Mouse (Mus musculus): ENCODE results near the gene Rph3al. TPM values are rescaled to one million over a fixed set of nuclear protein-coding genes. Genes with fewer than 3 reads are reported as not detected.

The Rph3al gene
- total RNA-seq, 2 experiments from 2014 or later, result 4.8 to 6.3 TPM

DNA sequence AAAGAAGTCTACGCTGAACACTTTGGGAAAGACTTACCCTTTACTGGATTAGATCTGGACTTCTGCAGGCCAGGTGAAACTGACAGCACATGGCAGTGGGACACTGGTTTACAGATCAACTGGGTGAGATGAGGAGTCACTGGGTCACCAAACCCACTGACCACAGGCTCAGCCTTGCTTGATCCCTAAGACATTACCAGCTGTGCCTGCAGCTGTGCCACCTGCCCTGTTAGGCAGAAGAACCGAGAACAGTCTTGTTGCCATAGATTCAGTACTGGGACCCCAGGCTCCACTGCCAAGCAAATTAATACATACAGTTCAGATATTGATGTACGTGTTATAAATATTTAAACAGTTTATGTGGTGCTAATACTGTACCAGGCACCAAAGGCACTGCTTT lies 50.9 kb downstream of the Rph3al start:
- H3K27ac ChIP-seq, result no peak overlapping the region
- H3K4me3 ChIP-seq, result no peak overlapping the region
- no peak for TF ChIP-seq CTCF (conservative IDR thresholded peaks at IDR 0.05)
- DNase-seq (ENCODE audit: low spot score in 2 of 2), result no peak

DNA sequence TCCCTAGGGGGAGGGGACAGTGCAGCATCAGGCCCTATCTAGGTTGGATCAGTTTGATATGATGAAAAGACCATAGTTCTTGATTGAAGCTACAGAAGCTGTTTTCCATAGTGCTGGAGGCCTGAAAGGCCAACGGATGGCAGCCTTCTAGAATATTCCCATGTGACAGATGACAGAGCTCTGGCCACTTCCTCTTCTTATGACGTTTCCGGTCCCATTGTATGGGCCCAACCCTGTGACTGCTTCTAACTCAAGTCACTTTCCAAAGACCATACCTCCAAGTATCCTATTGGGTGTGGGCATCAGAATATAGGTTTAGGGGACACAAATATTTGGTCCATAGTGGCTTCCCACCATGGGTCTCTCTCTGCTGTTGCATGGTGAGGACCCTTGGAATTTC lies 57.0 kb downstream of the Rph3al start:
- no peak for DNase-seq (ENCODE audit: low spot score in 2 of 2)
- Histone ChIP-seq H3K27ac (no peak overlapping the region), H3K4me3 (no peak overlapping the region)
- TF ChIP-seq CTCF (conservative IDR thresholded peaks at IDR 0.05), result no peak

DNA sequence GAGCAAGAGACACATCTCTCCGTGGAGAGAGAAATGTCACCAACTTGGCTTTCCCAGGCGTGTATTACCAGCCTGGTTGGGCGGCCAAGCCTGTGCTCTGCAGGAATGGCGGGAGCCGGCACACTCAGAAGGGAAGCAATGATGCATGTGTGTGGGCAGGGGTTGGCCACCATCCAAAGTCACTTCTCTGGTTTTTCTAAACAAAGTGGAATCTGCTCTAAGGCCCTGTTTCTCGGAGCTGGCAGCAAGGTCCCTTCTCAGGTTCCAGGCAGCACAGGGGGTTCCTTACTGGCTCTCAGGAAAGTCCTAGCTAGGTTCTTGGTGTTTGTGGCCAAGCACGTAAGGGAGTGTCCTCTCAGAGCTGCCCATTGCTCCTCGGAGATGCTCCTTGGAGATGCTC lies 58.2 kb downstream of the Rph3al start:
- peak; percentile 67 to 68 for DNase-seq (ENCODE audit: low spot score in 2 of 2)
- no peak for TF ChIP-seq CTCF (conservative IDR thresholded peaks at IDR 0.05)
- 0 out of 2 replicates have a peak overlapping the region, but pooled peaks have one; percentile 9 for H3K27ac ChIP-seq
- H3K4me3 ChIP-seq, result no peak overlapping the region

DNA sequence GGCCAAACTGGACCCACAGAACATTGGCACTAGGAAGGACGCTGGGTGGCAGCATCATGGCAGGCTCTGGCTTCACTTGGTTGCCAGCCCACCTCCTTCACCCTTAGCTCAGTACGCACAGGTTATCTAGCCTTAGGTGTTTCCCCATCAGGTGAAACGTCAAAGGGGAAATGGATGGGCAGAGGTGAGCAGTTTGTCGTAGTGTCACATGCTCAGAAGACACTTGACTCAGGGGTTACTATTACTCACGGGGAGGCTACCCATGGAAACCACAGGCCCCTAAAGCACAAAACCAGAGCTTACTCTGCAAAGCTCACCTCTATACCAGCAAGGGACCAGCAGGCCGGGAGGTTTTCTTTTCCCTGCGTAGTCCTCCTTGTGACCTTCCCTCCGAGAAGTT lies 59.8 kb downstream of the Rph3al start:
- TF ChIP-seq CTCF (conservative IDR thresholded peaks at IDR 0.05), result no peak
- Histone ChIP-seq H3K4me3 (no peak overlapping the region), H3K27ac (no peak overlapping the region)
- no peak for DNase-seq (ENCODE audit: low spot score in 2 of 2)

DNA sequence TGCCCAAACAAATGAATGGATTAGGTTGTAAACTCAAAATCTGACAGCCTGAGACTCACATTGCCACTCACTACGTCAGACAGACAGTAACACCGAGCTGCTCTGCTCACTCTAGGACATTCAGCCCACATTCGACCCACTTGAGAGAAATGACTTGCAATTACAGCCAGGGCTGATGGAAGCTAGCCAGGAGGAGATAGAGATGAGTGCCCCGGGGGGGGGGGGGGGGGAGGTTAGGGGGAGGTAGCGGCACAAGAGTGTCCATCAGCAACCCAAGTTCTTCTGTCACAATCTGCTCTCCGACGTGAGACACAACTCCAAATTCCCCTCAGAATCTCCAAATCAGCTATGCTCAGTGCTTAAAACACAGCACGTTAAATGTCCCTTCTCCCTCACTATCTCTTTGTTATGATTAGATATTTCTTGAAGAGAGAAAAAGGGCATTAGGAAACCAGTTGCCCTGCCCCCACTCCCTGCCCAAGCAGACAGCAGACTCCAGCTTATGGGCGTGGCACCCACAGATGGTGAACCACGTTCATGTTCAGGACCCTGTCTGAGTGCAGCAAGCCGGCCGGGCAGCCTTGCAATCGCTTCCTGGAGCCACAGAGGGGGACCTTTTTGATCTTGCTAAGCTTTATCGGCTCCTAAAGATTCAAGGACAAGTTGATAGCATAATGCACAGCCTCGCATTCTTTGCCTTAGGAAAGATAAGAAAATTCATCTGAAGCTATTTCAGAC lies 62.0 kb downstream of the Rph3al start:
- no peak overlapping the region for H3K4me3 ChIP-seq
- no peak overlapping the region for H3K27ac ChIP-seq
- no peak for DNase-seq (ENCODE audit: low spot score in 2 of 2)
- TF ChIP-seq CTCF (conservative IDR thresholded peaks at IDR 0.05), result no peak

DNA sequence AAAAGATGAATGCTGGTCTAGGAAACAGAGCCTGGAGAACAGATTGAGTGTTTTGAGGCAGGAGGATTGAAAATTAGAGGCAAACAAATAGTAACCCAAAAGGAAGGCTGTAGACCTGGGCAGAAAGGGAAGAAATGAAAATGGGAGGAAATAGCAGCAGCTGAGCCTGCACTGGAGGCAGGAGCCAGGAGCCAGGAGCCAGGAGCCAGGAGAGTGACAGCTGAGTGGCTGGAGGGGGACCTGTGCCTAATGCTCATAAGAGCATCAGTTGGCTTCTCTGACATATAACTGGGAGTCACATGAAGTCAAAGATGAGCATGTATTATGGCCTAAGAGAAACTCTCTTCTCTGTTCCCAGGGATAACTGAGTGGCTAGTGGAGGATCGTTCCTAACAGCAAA lies 66.5 kb downstream of the Rph3al start:
- TF ChIP-seq CTCF (conservative IDR thresholded peaks at IDR 0.05), result no peak
- DNase-seq (ENCODE audit: low spot score in 2 of 2), result no peak
- Histone ChIP-seq H3K27ac (peak overlapping the region; percentile 80; the same call in 1 of the 2 replicates), H3K4me3 (no peak overlapping the region)

DNA sequence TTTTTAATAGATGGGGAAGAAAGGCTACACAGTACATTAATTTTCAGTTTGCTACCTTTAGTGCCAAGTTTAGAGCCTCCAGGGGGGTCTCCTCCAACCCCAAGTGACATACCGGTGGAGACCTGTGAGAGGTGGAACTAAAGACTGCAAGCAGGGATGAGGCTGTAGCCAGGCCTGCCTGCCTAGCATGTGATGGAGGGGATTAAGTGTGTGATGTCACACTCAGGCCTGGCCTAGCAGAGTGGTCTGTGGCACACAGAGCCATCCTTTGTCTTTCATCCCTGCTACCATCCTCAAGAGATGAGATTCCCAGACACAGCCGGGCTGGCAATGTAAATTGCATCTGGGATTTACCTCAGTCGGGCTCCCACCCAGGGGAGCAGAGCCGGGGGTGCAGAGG lies 67.3 kb downstream of the Rph3al start:
- TF ChIP-seq CTCF (conservative IDR thresholded peaks at IDR 0.05), result no peak
- peak overlapping the region; percentile 80 for H3K27ac ChIP-seq
- DNase-seq (ENCODE audit: low spot score in 2 of 2), result no peak
- H3K4me3 ChIP-seq, result no peak overlapping the region

DNA sequence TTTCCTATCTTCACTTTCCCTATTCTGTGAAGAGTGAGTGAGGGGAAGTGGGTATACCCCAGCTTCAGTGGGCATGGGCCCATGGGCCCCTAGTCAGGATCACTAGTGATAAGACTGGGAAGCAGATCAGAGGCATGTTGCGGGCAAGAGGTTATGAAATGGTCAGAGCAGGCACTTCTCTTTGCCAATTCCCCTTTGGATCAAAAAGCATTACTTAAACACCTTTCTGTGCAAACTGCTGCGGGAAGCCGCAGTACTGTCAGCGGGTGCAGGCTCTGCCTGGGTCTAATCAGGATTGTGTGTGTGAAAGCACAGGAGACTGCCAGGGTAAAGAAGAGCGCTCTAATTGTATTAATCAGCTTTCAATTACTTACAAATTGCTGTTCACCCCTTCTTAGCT lies 67.8 kb downstream of the Rph3al start:
- Histone ChIP-seq H3K27ac (peak overlapping the region; percentile 80), H3K4me3 (no peak overlapping the region)
- DNase-seq (ENCODE audit: low spot score in 2 of 2), result no peak
- no peak for TF ChIP-seq CTCF (conservative IDR thresholded peaks at IDR 0.05)

DNA sequence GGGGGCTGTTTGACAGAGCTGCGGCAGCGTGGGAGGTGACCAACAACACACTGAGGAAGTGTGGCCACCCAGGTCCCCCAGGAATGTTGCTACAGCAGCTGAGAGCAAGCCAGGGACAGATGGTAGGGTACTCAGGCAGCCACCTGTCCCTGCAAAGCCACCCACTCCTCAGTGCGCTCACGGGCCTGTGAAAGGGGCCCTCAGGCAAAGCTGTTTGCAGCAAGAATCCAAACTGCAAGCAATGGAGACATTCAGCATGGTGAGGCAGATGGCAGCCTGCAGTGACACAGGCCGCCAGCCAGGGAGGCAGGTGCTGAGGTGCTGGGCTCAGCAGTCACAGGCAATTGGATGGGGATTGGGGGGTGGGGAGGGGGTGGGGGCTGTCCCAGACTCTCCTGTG lies 68.3 kb downstream of the Rph3al start:
- TF ChIP-seq CTCF (conservative IDR thresholded peaks at IDR 0.05), result no peak; the same call in 1 of the 2 replicates
- peak; percentile 84 to 91 for DNase-seq (ENCODE audit: low spot score in 2 of 2)
- H3K27ac ChIP-seq, result peak overlapping the region; percentile 80
- H3K4me3 ChIP-seq, result no peak overlapping the region

DNA sequence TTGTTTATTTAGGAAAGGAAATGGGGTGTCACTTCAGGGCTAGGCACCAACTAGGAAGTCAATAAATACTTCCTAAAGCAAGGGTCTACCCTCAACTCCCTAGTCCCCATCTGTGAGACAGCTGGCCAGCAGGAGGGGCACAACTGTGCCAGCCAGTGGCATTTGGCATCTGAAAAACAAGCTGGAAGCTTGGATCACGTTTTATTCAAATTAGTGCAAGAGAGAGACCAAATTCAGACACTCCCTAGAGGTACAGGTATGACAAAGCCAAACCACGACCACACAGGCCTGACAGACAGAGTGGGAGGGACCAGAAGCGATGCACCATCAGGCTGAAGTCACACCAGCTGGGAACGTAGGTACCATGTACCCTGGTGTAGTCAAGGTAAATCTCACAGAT lies 71.4 kb downstream of the Rph3al start:
- DNase-seq (ENCODE audit: low spot score in 2 of 2), result no peak
- Histone ChIP-seq H3K4me3 (no peak overlapping the region), H3K27ac (peak overlapping the region; percentile 47; the same call in 1 of the 2 replicates)
- no peak for TF ChIP-seq CTCF (conservative IDR thresholded peaks at IDR 0.05)

DNA sequence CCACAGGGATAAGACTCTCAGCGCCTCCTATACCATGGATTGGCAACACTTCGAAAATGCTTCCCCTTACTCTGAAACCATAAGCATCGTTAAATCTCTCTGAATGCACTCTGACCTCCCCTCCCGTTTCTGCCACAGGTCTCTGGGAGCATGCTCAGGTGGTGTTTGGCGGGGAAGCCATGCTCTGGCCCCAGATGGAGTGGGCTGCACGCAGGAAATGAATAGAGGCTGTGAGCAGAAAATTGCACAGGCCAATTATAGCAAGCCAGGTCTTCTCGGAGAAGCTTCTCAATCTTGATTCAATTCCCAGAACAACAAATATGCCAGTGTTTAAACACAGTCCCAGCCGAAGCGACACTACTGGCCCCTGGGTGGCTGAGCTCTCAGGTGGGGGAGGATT lies 72.4 kb downstream of the Rph3al start:
- DNase-seq (ENCODE audit: low spot score in 2 of 2), result no peak
- Histone ChIP-seq H3K27ac (peak overlapping the region; percentile 92), H3K4me3 (no peak overlapping the region)
- TF ChIP-seq CTCF (conservative IDR thresholded peaks at IDR 0.05), result no peak

DNA sequence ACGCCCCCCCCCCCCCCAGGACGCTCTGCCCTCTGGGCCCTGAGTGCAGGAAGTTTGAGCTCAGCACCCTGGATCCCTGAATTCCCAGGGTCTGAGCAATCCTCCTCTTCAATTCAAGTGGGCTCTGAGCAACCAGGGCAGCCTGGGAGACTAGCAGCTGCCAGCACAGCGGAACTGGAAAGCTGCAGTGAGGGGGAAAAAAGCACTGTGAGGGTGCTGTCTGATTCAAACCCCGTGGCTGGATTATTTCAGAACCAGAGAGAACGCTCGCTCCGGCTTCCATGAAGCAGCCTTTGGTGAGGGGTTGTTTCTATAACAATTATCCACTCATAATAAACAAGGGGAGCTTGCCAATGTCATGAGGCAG lies 73.0 kb downstream of the Rph3al start:
- no peak for TF ChIP-seq CTCF (conservative IDR thresholded peaks at IDR 0.05)
- Histone ChIP-seq H3K4me3 (no peak overlapping the region), H3K27ac (peak overlapping the region; percentile 92)
- DNase-seq (ENCODE audit: low spot score in 2 of 2), result peak; percentile 42 to 60

DNA sequence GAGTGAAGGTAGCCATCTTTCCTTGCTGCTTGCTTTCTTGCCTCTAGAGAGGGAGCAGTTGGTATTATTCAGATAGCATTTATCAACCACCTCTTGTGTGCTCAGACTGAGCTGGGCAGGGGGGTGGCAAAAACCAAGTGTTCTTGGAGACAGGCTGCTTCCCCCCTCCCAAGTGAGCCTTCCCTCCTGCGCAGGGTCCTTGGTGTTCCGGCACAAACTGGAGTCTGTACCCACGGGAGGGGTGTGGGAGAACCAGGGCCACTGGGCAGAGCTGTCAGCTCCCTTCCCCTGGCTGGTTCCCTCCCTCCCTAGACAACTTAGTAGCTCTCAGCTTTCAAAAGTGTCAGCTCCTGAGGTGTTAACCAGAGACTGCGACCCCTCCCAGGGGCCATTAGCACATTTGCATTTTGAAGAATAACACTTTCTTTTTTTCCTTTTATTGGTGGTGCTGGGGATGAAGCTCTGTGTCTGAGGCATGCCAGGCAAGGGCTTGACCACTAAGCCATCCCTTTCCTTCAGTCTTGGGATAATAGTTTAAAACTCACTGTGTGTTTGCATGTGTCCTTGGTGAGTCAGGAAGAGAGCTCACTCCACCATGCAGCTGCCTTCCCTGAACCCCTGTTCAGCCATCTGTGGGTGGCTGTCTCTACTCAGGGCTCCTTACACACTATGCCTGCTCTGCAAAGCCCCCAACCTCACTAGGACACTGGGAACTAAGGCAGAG lies 73.5 kb downstream of the Rph3al start:
- peak overlapping the region; percentile 92 for H3K27ac ChIP-seq
- no peak for DNase-seq (ENCODE audit: low spot score in 2 of 2)
- H3K4me3 ChIP-seq, result no peak overlapping the region

DNA sequence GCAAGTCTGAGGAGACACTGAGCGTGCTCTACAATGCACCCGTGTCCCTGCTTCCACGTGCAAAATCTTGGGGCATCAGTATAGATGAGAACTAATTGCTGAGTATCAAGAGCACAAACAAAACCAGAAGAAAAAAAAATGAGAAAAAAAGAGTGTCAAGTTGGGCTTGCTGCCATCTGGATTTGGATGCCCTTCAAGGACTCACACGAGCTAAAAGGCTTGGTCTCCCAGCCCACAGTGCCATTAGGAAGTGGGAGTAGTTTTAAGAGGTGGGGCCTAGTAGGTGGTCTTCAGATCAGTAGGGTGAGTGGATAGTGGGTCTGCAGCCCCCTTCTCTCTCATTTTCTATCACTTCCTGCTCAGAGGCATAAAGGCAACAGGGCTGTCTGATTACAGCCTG lies 75.8 kb downstream of the Rph3al start:
- no peak overlapping the region for H3K4me3 ChIP-seq
- TF ChIP-seq CTCF (conservative IDR thresholded peaks at IDR 0.05), result no peak
- DNase-seq (ENCODE audit: low spot score in 2 of 2), result no peak
- H3K27ac ChIP-seq, result 0 out of 2 replicates have a peak overlapping the region, but pooled peaks have one; percentile 20

More for the DNA sequence above, 73.5 kb downstream of the Rph3al start:
- TF ChIP-seq CTCF (conservative IDR thresholded peaks at IDR 0.05), result no peak
